Mouse (Mus musculus) heart, postnatal 0 days (tissue): Measurements from ENCODE around the gene Pdxp. TPM values are rescaled to one million over a fixed set of nuclear protein-coding genes. Genes with fewer than 3 reads are reported as not detected.

Experiments used
- ATAC-seq: fragments of 200-750 bp; cut with Nextera tagmentation; 2 replicates; pipeline ENCODE4 v1.8.0; 2017; ENCODE audit warnings: low read depth, moderate number of reproducible peaks, moderate library complexity; ENCODE audit not compliant: insufficient read depth
- DNase-seq: peaks from one replicate; pipeline ENCODE4 v3.0.0-alpha.2; 2016; ENCODE audit warnings: low spot score
- H3K27ac ChIP-seq: fragments of 300-500 bp; sonication (generic); 2 replicates; pipeline ENCODE4 v1.5.1; 2014; ENCODE audit warnings: low read depth, mild to moderate bottlenecking
- H3K27me3 ChIP-seq: fragments of 300-500 bp; sonication (generic); 2 replicates; pipeline ENCODE4 v1.6.1; 2014; ENCODE audit warnings: low read length, mixed read lengths; ENCODE audit not compliant: control insufficient read depth, insufficient read depth
- H3K36me3 ChIP-seq: fragments of 300-500 bp; sonication (generic); replicated peaks from 2 replicates; pipeline ENCODE4 v1.6.1; 2014; ENCODE audit warnings: low read length, mixed read lengths; ENCODE audit not compliant: control insufficient read depth, insufficient read depth
- H3K4me1 ChIP-seq: fragments of 300-500 bp; sonication (generic); 2 replicates; pipeline ENCODE4 v1.6.1; 2014; ENCODE audit warnings: antibody characterized with exemption; ENCODE audit not compliant: control insufficient read depth, insufficient read depth
- H3K4me2 ChIP-seq: fragments of 300-500 bp; sonication (generic); 2 replicates; pipeline ENCODE4 v1.6.1; 2014; ENCODE audit warnings: low read depth, mild to moderate bottlenecking, low read length, moderate library complexity
- H3K4me3 ChIP-seq: fragments of 300-500 bp; sonication (generic); 2 replicates; pipeline ENCODE4 v1.5.1; 2014; ENCODE audit warnings: low read depth, low read length
- H3K9ac ChIP-seq: fragments of 300-500 bp; sonication (generic); replicated peaks from 2 replicates; pipeline ENCODE4 v1.6.1; 2014; ENCODE audit warnings: low read depth, low read length, mixed read lengths
- H3K9me3 ChIP-seq: fragments of 300-500 bp; sonication (generic); replicated peaks from 2 replicates; pipeline ENCODE4 v1.6.1; 2016; ENCODE audit warnings: low read length; ENCODE audit not compliant: control insufficient read depth
- CTCF ChIP-seq: IDR thresholded peaks from 2 replicates; pipeline ENCODE4 v1.5.1; 2016; ENCODE audit warnings: antibody characterized with exemption, control low read depth, low read depth
- EP300 ChIP-seq: IDR thresholded peaks from 2 replicates; pipeline ENCODE4 v1.6.1; 2016; ENCODE audit warnings: antibody characterized with exemption, low read depth
- WGBS: fragments of 180-500 bp; shearing (Covaris S2); extraction: QIAGEN DNeasy Blood & Tissue Kit; methylation state at CpG from one replicate; pipeline ENCODE4 v1.1.7; 2014; 5-methylcytosine and 5-hydroxymethylcytosine counted together
- polyA plus RNA-seq: library from polyadenylated mRNA; unstranded; fragments of >200 nt; fragmentation: Nextera tagmentation; extraction: Ambion mirVana; gene quantifications from 2 replicates; pipeline ENCODE4 v1.2.1, GENCODE M21; 2015
- total RNA-seq: library from RNA; depleted of rRNA; stranded (reverse); fragments of >200 nt; gene quantifications from 2 replicates; pipeline ENCODE4 v1.2.3, GENCODE M21; 2014; ENCODE audit warnings: low replicate concordance

Pdxp gene
- total and polyA plus RNA-seq, 2 experiments from 2014 or later = 7.7 to 25.8 TPM

DNA sequence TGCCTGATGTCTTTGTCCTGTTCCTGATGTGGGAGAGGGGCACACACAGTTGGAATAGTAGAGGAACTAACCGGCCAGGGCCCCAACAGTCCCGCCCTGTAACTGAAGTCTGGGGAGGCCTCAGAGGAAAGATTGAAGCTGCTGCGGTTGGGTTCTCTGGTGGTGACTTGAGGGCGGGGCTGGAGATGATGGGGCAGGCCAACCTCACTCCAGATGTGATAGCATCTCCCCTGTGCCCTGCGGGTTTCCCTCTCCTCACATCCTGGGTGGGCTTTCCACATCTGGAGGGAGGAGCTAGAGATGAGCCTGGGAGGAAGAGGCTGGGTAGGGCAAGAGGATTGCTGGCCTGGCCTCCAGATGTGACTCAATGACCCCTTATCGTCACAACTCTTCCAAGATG lies 9.9 kb downstream of the Pdxp start:
- no peak for TF ChIP-seq CTCF
- no peak for TF ChIP-seq EP300
- no peaks in the 10 kb centered on the region for H3K27me3 ChIP-seq
- peaks cover 26% of the 10 kb centered on the region for H3K4me1 ChIP-seq
- 0 out of 2 replicates have a peak, but pooled peaks cover 5% of the 10 kb centered on the region for H3K36me3 ChIP-seq
- 62% methylated on average over 6 of the region's 6 CpGs for WGBS
- H3K4me2 ChIP-seq = no peak overlapping the region
- no peak for ATAC-seq
- H3K4me3 ChIP-seq = no peak overlapping the region
- no peak overlapping the region for H3K27ac ChIP-seq
- H3K9ac ChIP-seq = no peak overlapping the region
- no peak for DNase-seq
- no peaks in the 10 kb centered on the region for H3K9me3 ChIP-seq

- Histone ChIP-seq H3K4me3 (no peak overlapping the region), H3K4me1 (peaks cover 26% of the 10 kb centered on the region), H3K27ac (peak overlapping the region; percentile 91), H3K36me3 (peaks cover 4% of the 10 kb centered on the region; the same call in 1 of the 2 replicates), H3K4me2 (no peak overlapping the region), H3K9ac (0 out of 2 replicates have a peak overlapping the region, but pooled peaks have one; percentile 11), H3K27me3 (no peaks in the 10 kb centered on the region), H3K9me3 (no peaks in the 10 kb centered on the region)
- TF ChIP-seq EP300 = no peak
- no peak for TF ChIP-seq CTCF
- ATAC-seq = no peak
- DNase-seq = no peak
- WGBS = 27% methylated on average over 8 of the region's 8 CpGs
Observed at GRCm38 (mm10) chr15:78925129-78925528, 11.4 kb downstream of the Pdxp start.

- Histone ChIP-seq H3K4me2 (peak within 1 kb of the TSS; percentile 76), H3K27me3 (no peaks in the 10 kb centered on the region), H3K9me3 (no peaks in the 10 kb centered on the region), H3K9ac (peak within 1 kb of the TSS; percentile 44), H3K36me3 (peaks cover 5% of the 10 kb centered on the region; the same call in 1 of the 2 replicates), H3K4me1 (peaks cover 26% of the 10 kb centered on the region), H3K4me3 (peak within 1 kb of the TSS; percentile 45), H3K27ac (peak within 1 kb of the TSS; percentile 91)
- WGBS = 3% methylated on average over 20 of the region's 20 CpGs
- ATAC-seq (peak; percentile 87), DNase-seq (peak; percentile 87)
- TF ChIP-seq EP300 = no peak; the same call in 1 of the 2 replicates
- no peak for TF ChIP-seq CTCF
Observed at GRCm38 (mm10) chr15:78926021-78926919, 12.6 kb downstream of the Pdxp start, which contains the start of gene Lgals1. Gene Lgals1, plus strand, starts transcription at chr15:78926725.

DNA sequence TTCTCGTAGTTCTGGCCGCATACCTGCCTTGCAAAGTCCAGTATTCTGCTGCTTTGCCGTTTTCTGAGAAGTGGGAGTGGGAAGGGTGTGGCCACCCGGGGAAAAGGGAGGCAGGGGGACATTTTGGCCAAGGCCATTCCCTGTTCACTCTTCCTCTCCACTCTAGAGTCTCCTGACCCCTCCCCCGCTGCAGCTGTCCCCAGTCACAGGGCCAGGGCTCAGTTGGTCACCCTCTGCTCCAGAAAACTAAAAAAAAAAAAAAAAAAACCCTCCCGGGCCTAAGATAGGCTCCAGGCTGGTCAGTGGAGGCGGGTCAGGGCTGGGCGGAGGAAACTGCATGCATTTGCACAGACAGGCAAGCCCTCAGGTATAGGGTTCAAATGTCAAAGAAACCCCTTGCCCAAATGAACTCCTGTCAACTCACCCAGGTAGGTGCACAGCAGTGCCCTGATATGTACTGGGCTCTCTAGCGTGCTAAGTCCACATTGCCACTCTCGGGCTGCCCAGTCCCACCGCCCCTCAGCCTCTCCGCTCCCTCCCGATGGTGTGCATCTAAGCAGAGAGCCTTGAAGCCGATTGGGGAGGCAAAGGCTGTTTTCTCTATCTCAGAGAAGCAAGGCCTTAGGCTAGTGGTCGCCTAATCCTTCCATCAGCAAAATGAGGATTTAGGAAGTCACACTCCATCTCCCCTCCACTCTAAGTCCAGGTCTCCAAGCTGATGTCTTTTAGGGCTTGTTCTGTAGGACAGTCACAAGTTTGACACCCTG lies 13.5 kb downstream of the Pdxp start:
- TF ChIP-seq EP300 = no peak
- no peak for TF ChIP-seq CTCF
- peak overlapping the region; percentile 45 for H3K4me3 ChIP-seq
- ATAC-seq (no peak), DNase-seq (no peak)
- peaks cover 26% of the 10 kb centered on the region for H3K4me1 ChIP-seq
- 18% methylated on average over 15 of the region's 15 CpGs for WGBS
- H3K9me3 ChIP-seq = no peaks in the 10 kb centered on the region
- H3K27me3 ChIP-seq = no peaks in the 10 kb centered on the region
- H3K9ac ChIP-seq = peak overlapping the region; percentile 44
- peaks cover 5% of the 10 kb centered on the region; the same call in 1 of the 2 replicates for H3K36me3 ChIP-seq
- H3K27ac ChIP-seq = peak overlapping the region; percentile 91
- H3K4me2 ChIP-seq = peak overlapping the region; percentile 76

DNA sequence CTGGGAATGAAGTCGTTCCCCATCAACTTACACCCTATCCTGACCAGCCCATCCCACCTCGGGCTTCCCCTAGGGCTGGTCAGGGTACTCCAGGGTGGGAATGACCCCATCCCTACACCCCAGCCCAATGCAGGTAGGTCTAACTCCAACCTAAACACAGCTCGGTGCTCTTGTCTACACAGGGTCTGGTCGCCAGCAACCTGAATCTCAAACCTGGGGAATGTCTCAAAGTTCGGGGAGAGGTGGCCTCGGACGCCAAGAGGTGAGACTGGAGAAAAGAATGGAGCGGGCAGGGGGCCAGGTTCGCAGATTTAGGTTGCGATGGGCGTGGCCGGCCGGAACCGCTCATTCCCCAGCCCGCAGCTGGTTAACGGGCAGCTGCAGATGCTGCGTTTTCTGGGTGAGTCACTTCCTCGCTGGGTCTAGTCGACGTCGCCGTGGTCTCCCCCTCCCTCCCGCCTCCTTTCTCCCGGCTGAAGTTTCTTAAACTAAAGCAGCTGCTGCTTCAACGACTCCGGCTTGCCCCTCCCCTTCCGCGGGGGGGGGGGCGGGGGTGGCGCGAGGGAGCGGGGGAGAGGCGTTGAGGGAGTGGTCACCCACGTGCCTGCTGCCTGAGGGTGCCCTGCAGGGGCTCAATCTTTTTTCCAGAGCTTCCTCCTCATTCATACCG lies 14.2 kb downstream of the Pdxp start:
- H3K27me3 ChIP-seq = no peaks in the 10 kb centered on the region
- TF ChIP-seq CTCF (no peak), EP300 (no peak)
- H3K4me3 ChIP-seq = peak overlapping the region; percentile 45
- H3K9me3 ChIP-seq = no peaks in the 10 kb centered on the region
- ATAC-seq (peak; percentile 18; the same call in 1 of the 2 replicates), DNase-seq (peak; percentile 78)
- peak overlapping the region; percentile 44 for H3K9ac ChIP-seq
- under 1% methylated on average over 26 of the region's 35 CpGs for WGBS
- peak overlapping the region; percentile 76 for H3K4me2 ChIP-seq
- peaks cover 26% of the 10 kb centered on the region for H3K4me1 ChIP-seq
- peak overlapping the region; percentile 91 for H3K27ac ChIP-seq
- H3K36me3 ChIP-seq = peaks cover 5% of the 10 kb centered on the region; the same call in 1 of the 2 replicates
